9 mouse cellular contexts compared by ENCODE assay signal in the genomic region with DNA sequence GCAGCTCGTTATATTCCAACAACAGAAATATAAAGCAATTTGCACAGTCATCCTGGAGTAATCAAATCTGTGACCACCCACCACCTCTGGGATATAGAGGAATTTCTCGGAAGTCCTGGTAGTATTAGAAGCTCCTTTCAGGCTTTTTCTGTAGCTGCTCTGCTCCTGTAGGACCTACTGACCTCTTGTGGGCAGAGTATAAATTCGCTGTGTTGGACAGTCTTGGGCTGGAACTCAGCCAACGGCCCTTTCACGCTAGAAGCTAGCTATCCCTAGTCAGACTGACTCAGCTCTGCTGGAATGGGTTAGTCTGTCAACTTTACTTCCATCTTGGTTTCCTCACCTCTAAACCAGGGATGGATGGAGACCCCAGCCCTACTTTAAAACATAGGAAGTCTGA. TPM values are rescaled to one million over a fixed set of nuclear protein-coding genes. Genes with fewer than 3 reads are reported as not detected.
DNase-seq lines count a peak whose midpoint lies in the region; ATAC-seq and TF ChIP-seq lines count a peak whose summit lies in the region.
"Had no signal": no experiment of that assay in that cellular context is flagged by ENCODE, and none has a peak within 500 bp of the region (broad histone marks: within the 10 kb centered on the region; RNA-seq: fewer than 3 reads in every experiment).

No protein-coding gene starts in this region.

- no peak for TF ChIP-seq POLR2A in kidney, adult 2 months (IDR thresholded peaks at IDR 0.05; ENCODE audit: low read depth, low read length)

- POLR2A ChIA-PET in Patski (lab: Charles Lee) = interaction anchor here (0.7 to 1.1 kb wide), 2 partner anchors 62 to 250 kb away, joined by 3 read pairs; no protein-coding TSS in a partner anchor

- H3K36me3 ChIP-seq in kidney, adult 2 months (ENCODE audit: control insufficient read depth, insufficient read depth, low read length) = no peaks in the 10 kb centered on the region
- H3K36me3 ChIP-seq in kidney, embryonic 14.5 days (ENCODE audit: control insufficient read depth, insufficient read depth, low read length) = no peaks in the 10 kb centered on the region
- H3K36me3 ChIP-seq: neural tube, embryonic 13.5 days had no signal

- no peaks in the 10 kb centered on the region for H3K9me3 ChIP-seq in kidney, embryonic 14.5 days (ENCODE audit: control insufficient read depth, low read length)
- H3K9me3 ChIP-seq: neural tube, embryonic 13.5 days had no signal

- no peaks in the 10 kb centered on the region; the same call in 1 of the 2 replicates for H3K4me1 ChIP-seq in kidney, adult 2 months (ENCODE audit: control insufficient read depth, insufficient read depth, low read length)
- H3K4me1 ChIP-seq in kidney, embryonic 14.5 days (ENCODE audit: control insufficient read depth, insufficient read depth, low read length) = no peaks in the 10 kb centered on the region

- 11% methylated on average over 5 of the region's 5 CpGs for WGBS in kidney, adult 2 months
- 43% methylated on average over 5 of the region's 5 CpGs for WGBS in kidney, embryonic 14.5 days

- TF ChIP-seq CTCF in kidney, adult 2 months (conservative IDR thresholded peaks at IDR 0.05; ENCODE audit: insufficient read depth, insufficient read length, low read depth, low read length) = peak; percentile 53
- TF ChIP-seq CTCF in Patski (IDR thresholded peaks at IDR 0.05) = peak; percentile 61

- CTCF ChIA-PET in Patski (lab: Charles Lee) = interaction anchor here (1.0 to 1.6 kb wide), 5 partner anchors 13 to 212 kb away, joined by 3 to 7 read pairs (median 4); a partner anchor contains a TSS

- DNase-seq in kidney, adult 2 months = peak; percentile 79
- DNase-seq in Patski (ENCODE audit: low read depth, low spot score) = no peak
- peak; percentile 47 for DNase-seq in embryo, embryonic 11 days
- DNase-seq in kidney, postnatal 25 days = peak; percentile 78 to 82
- DNase-seq in urinary bladder, postnatal 14 days (ENCODE audit: low spot score) = peak; percentile 71
- DNase-seq in layer of hippocampus, adult 9-10 months (ENCODE audit: low spot score) = no peak
- no peak for DNase-seq in left cerebral cortex, adult 8-10 months (ENCODE audit: low spot score in 2 of 2)

- no peak overlapping the region for H3K9ac ChIP-seq in kidney, embryonic 14.5 days (ENCODE audit: low read depth, low read length)
- H3K9ac ChIP-seq: neural tube, embryonic 13.5 days had no signal

- H3K4me2 ChIP-seq in kidney, embryonic 14.5 days (replicated peaks; ENCODE audit: low read depth, low read length) = no peak overlapping the region
- H3K4me2 ChIP-seq: neural tube, embryonic 13.5 days had no signal

- no peak for ATAC-seq in kidney, embryonic 14.5 days (ENCODE audit: low FRiP score, low TSS enrichment)
- ATAC-seq in Patski = peak; percentile 87

- H3K27ac ChIP-seq in kidney, adult 2 months (ENCODE audit: insufficient read depth, low read depth, low read length) = no peak overlapping the region
- H3K27ac ChIP-seq in kidney, embryonic 14.5 days (ENCODE audit: low read depth, low read length) = no peak overlapping the region
- H3K27ac ChIP-seq: neural tube, embryonic 13.5 days had no signal

- H3K4me3 ChIP-seq in kidney, adult 2 months (ENCODE audit: insufficient read depth, low read depth, low read length) = no peak overlapping the region
- no peak overlapping the region for H3K4me3 ChIP-seq in kidney, embryonic 14.5 days (ENCODE audit: low read length)
- H3K4me3 ChIP-seq: neural tube, embryonic 13.5 days had no signal

- in situ Hi-C loops in Patski (cut with MboI; ENCODE audit: low pct_unique_long_range_greater_than_20kb) = no loop called here

- H3K27me3 ChIP-seq in kidney, adult 2 months (replicated peaks; ENCODE audit: control insufficient read depth, insufficient read depth, low read length) = no peaks in the 10 kb centered on the region
- no peaks in the 10 kb centered on the region for H3K27me3 ChIP-seq in kidney, embryonic 14.5 days (ENCODE audit: control insufficient read depth, insufficient read depth, low read length)
- peaks cover 4% of the 10 kb centered on the region for H3K27me3 ChIP-seq in Patski
- H3K27me3 ChIP-seq: neural tube, embryonic 13.5 days had no signal

RNA-seq across cellular contexts. Expression of a gene that starts 34.8 kb away (rescaled TPM):
- polyA plus RNA-seq in kidney, adult 2 months (2012; rRNA removed) = 1,901 and 2,104 TPM in 2 replicates
- 838 and 851 TPM in 2 replicates for polyA plus RNA-seq in kidney, embryonic 14.5 days (2014; fragmentation: Nextera tagmentation; extraction: Ambion mirVana)
- 1,052 TPM for polyA plus RNA-seq in Patski (2021)
- 100 to 1,000 TPM; 337 to 365 (median 350) TPM for total RNA-seq in left cerebral cortex, adult 8-10 months (2022)

RNA-seq across cellular contexts. Expression of a gene that starts 43.4 kb away (rescaled TPM):
- 33.1 and 44.2 TPM in 2 replicates for polyA plus RNA-seq in kidney, adult 2 months (2012; rRNA removed)
- 114 and 127 TPM in 2 replicates for polyA plus RNA-seq in kidney, embryonic 14.5 days (2014; fragmentation: Nextera tagmentation; extraction: Ambion mirVana)
- polyA plus RNA-seq in Patski (2021) = 89.0 TPM
- 10 to 100 TPM; 38.8 to 46.3 (median 44.9) TPM for total RNA-seq in left cerebral cortex, adult 8-10 months (2022)

RNA-seq across cellular contexts. Expression of a gene that starts 43.6 kb away (rescaled TPM):
- 13.6 and 17.8 TPM in 2 replicates for polyA plus RNA-seq in kidney, adult 2 months (2012; rRNA removed)
- polyA plus RNA-seq in kidney, embryonic 14.5 days (2014; fragmentation: Nextera tagmentation; extraction: Ambion mirVana) = 24.7 and 38.1 TPM in 2 replicates
- 29.8 TPM for polyA plus RNA-seq in Patski (2021)
- 10 to 100 TPM; 36.4 to 42.3 (median 37.5) TPM for total RNA-seq in left cerebral cortex, adult 8-10 months (2022)

Comparison
In these comparisons a context has a peak if more than half of its experiments do, and no peak if none do; other contexts are left out.
1. DNase-seq: peak in kidney, adult 2 months (single experiment), embryo, embryonic 11 days (single experiment), kidney, postnatal 25 days (2 of 2) and urinary bladder, postnatal 14 days (single experiment); none in Patski (single experiment), layer of hippocampus, adult 9-10 months (single experiment) and left cerebral cortex, adult 8-10 months (0 of 2).